Mouse (Mus musculus) midbrain, postnatal 0 days (tissue): ENCODE data around the gene Arl13a. TPM values are rescaled to one million over a fixed set of nuclear protein-coding genes. Genes with fewer than 3 reads are reported as not detected.
"Not testable (repeated sequence)": the region's sequence is repeated elsewhere in the genome, so short reads cannot be mapped to it uniquely, and the experiment has no call there.

Experiments used
- ATAC-seq: fragments of 200-750 bp; cut with Nextera tagmentation; 2 replicates; pipeline ENCODE4 v1.8.0; 2017; ENCODE audit warnings: moderate number of reproducible peaks, mild to moderate bottlenecking, moderate TSS enrichment, moderate library complexity; ENCODE audit not compliant: low FRiP score
- DNase-seq: peaks from one replicate; pipeline ENCODE4 v3.0.0-alpha.2; 2015; ENCODE audit warnings: low spot score
- H3K27ac ChIP-seq: fragments of 300-500 bp; sonication (generic); 2 replicates; pipeline ENCODE4 v1.5.1; 2014; ENCODE audit warnings: low read depth, mild to moderate bottlenecking, low read length, mixed read lengths
- H3K27me3 ChIP-seq: fragments of 300-500 bp; sonication (generic); 2 replicates; pipeline ENCODE4 v1.6.1; 2014; ENCODE audit warnings: low read length, control low read depth, mixed read lengths; ENCODE audit not compliant: insufficient read depth
- H3K36me3 ChIP-seq: fragments of 300-500 bp; sonication (generic); 2 replicates; pipeline ENCODE4 v1.6.1; 2014; ENCODE audit warnings: low read length, control low read depth, mixed read lengths; ENCODE audit not compliant: insufficient read depth
- H3K4me1 ChIP-seq: fragments of 300-500 bp; sonication (generic); 2 replicates; pipeline ENCODE4 v1.6.1; 2014; ENCODE audit warnings: mild to moderate bottlenecking, control low read depth, antibody characterized with exemption, low read length, mixed read lengths; ENCODE audit not compliant: insufficient read depth
- H3K4me2 ChIP-seq: fragments of 300-500 bp; sonication (generic); 2 replicates; pipeline ENCODE4 v1.6.1; 2014; ENCODE audit warnings: low read depth, mild to moderate bottlenecking, low read length, mixed read lengths; ENCODE audit not compliant: poor library complexity, severe bottlenecking
- H3K4me3 ChIP-seq: fragments of 300-500 bp; sonication (generic); 2 replicates; pipeline ENCODE4 v1.5.1; 2014; ENCODE audit warnings: low read depth, mild to moderate bottlenecking, low read length, moderate library complexity
- H3K9ac ChIP-seq: fragments of 300-500 bp; sonication (generic); replicated peaks from 2 replicates; pipeline ENCODE4 v1.6.1; 2014; ENCODE audit warnings: mild to moderate bottlenecking, low read length, moderate library complexity, mixed read lengths; ENCODE audit not compliant: poor library complexity, severe bottlenecking
- H3K9me3 ChIP-seq: fragments of 300-500 bp; sonication (generic); 2 replicates; pipeline ENCODE4 v1.6.1; 2016; ENCODE audit warnings: low read length, control low read depth
- CTCF ChIP-seq: IDR thresholded peaks from 2 replicates; pipeline ENCODE4 v1.5.1; 2016; ENCODE audit warnings: antibody characterized with exemption, mild to moderate bottlenecking
- WGBS: fragments of 180-500 bp; shearing (Covaris S2); extraction: QIAGEN DNeasy Blood & Tissue Kit; methylation state at CpG from one replicate; pipeline ENCODE4 v1.1.7; 2014; 5-methylcytosine and 5-hydroxymethylcytosine counted together
- polyA plus RNA-seq: library from polyadenylated mRNA; unstranded; fragments of >200 nt; fragmentation: Nextera tagmentation; extraction: Ambion mirVana; gene quantifications from 2 replicates; pipeline ENCODE4 v1.2.1, GENCODE M21; 2015
- total RNA-seq: library from RNA; depleted of rRNA; stranded (reverse); fragments of >200 nt; gene quantifications from 2 replicates; pipeline ENCODE4 v1.2.3, GENCODE M21; 2014; rRNA removed

Arl13a gene
- not detected in 2 replicates for total RNA-seq
- not detected in 2 replicates for polyA plus RNA-seq

- not testable (repeated sequence) for H3K4me1 ChIP-seq, DNase-seq, H3K9me3 ChIP-seq, H3K4me2 ChIP-seq, H3K27me3 ChIP-seq, H3K36me3 ChIP-seq, ATAC-seq, H3K4me3 ChIP-seq, H3K27ac ChIP-seq, H3K9ac ChIP-seq
- WGBS = 90% methylated on average over 8 of the region's 9 CpGs
These were observed at the start of gene Arl13a for GRCm38 (mm10) chrX:134187201-134187600. Arl13a (plus strand) TSS chrX:134187501.

GRCm38 (mm10) chrX:134140024-134140423, 47.3 kb upstream of the Arl13a start:
- WGBS = 84% methylated on average over 6 of the region's 6 CpGs
- Histone ChIP-seq H3K27me3 (no peaks in the 10 kb centered on the region), H3K36me3 (no peaks in the 10 kb centered on the region), H3K9ac (no peak overlapping the region), H3K9me3 (no peaks in the 10 kb centered on the region), H3K4me2 (no peak overlapping the region), H3K4me3 (no peak overlapping the region), H3K27ac (no peak overlapping the region), H3K4me1 (no peaks in the 10 kb centered on the region)
- TF ChIP-seq CTCF = no peak
- no peak for DNase-seq
- no peak for ATAC-seq

- Histone ChIP-seq H3K27ac (no peak overlapping the region), H3K9ac (no peak overlapping the region), H3K27me3 (no peaks in the 10 kb centered on the region), H3K4me1 (no peaks in the 10 kb centered on the region), H3K9me3 (no peaks in the 10 kb centered on the region), H3K36me3 (no peaks in the 10 kb centered on the region), H3K4me3 (no peak overlapping the region), H3K4me2 (no peak overlapping the region)
- WGBS = 92% methylated on average over 1 of the region's 1 CpGs
- ATAC-seq = no peak
- TF ChIP-seq CTCF = no peak
- DNase-seq = no peak
These were observed 45.8 kb upstream of the Arl13a start for GRCm38 (mm10) chrX:134141551-134141950.

GRCm38 (mm10) chrX:134141986-134142385, 45.3 kb upstream of the Arl13a start:
- ATAC-seq (no peak), DNase-seq (no peak)
- H3K9ac ChIP-seq = no peak overlapping the region
- H3K4me2 ChIP-seq = no peak overlapping the region
- no peaks in the 10 kb centered on the region for H3K27me3 ChIP-seq
- TF ChIP-seq CTCF = no peak
- no peak overlapping the region for H3K27ac ChIP-seq
- no peaks in the 10 kb centered on the region for H3K4me1 ChIP-seq
- H3K9me3 ChIP-seq = no peaks in the 10 kb centered on the region
- WGBS = 78% methylated on average over 4 of the region's 4 CpGs
- H3K36me3 ChIP-seq = no peaks in the 10 kb centered on the region
- H3K4me3 ChIP-seq = no peak overlapping the region

- no peak for DNase-seq
- H3K9me3 ChIP-seq = no peaks in the 10 kb centered on the region
- no peak overlapping the region for H3K4me3 ChIP-seq
- 38% methylated on average over 7 of the region's 7 CpGs for WGBS
- H3K4me1 ChIP-seq = no peaks in the 10 kb centered on the region
- H3K36me3 ChIP-seq = no peaks in the 10 kb centered on the region
- TF ChIP-seq CTCF = no peak
- H3K27ac ChIP-seq = no peak overlapping the region
- 0 out of 2 replicates have a peak, but pooled peaks cover 5% of the 10 kb centered on the region for H3K27me3 ChIP-seq
- H3K4me2 ChIP-seq = no peak overlapping the region
- H3K9ac ChIP-seq = no peak overlapping the region
- no peak for ATAC-seq
These were observed 29.1 kb upstream of the Arl13a start for GRCm38 (mm10) chrX:134158151-134158550.

GRCm38 (mm10) chrX:134160442-134160841, 26.9 kb upstream of the Arl13a start:
- 92% methylated on average over 2 of the region's 2 CpGs for WGBS
- ATAC-seq = no peak

More at GRCm38 (mm10) chrX:134160442-134160841, 26.9 kb upstream of the Arl13a start:
- H3K4me3 ChIP-seq = no peak overlapping the region
- no peak for TF ChIP-seq CTCF
- 0 out of 2 replicates have a peak, but pooled peaks cover 5% of the 10 kb centered on the region for H3K27me3 ChIP-seq
- no peak for DNase-seq
- H3K4me1 ChIP-seq = no peaks in the 10 kb centered on the region
- H3K36me3 ChIP-seq = no peaks in the 10 kb centered on the region
- no peaks in the 10 kb centered on the region for H3K9me3 ChIP-seq
- no peak overlapping the region for H3K9ac ChIP-seq
- no peak overlapping the region for H3K4me2 ChIP-seq
- no peak overlapping the region for H3K27ac ChIP-seq
